Mouse (Mus musculus) bone marrow, adult 2 months (tissue): ENCODE data around the gene Lypd5.
A peak's percentile ranks its signal among the peaks of the same experiment; 100 is the strongest.

Source experiments
- CTCF ChIP-seq: fragments of 200-500 bp; IDR thresholded peaks from 2 replicates; pipeline ENCODE4 v1.5.1; 2011; ENCODE audit warnings: low read length, control low read depth; ENCODE audit not compliant: control insufficient read depth, insufficient read depth
- POLR2A ChIP-seq: fragments of 200-500 bp; IDR thresholded peaks from 2 replicates; pipeline ENCODE4 v1.6.1; 2011; ENCODE audit warnings: low read depth, mild to moderate bottlenecking, control low read depth, low read length, borderline replicate concordance; ENCODE audit not compliant: control insufficient read depth

- no peak for TF ChIP-seq POLR2A
- TF ChIP-seq CTCF: peak; percentile 55
These were observed 53.9 kb downstream of the Lypd5 start for GRCm38 (mm10) chr7:24402851-24403250.
